Mouse (Mus musculus) embryo, embryonic 11.5 days (tissue): ENCODE results near the gene Sptb.

Experiments
- DNase-seq: peaks from one replicate; pipeline ENCODE4 v3.0.0-alpha.2; 2012; ENCODE audit warnings: low read depth, low spot score

Sptb gene

GRCm38 (mm10) chr12:76576061-76576460, 134.3 kb downstream of the Sptb start:
- no peak for DNase-seq

- no peak for DNase-seq
Observed at GRCm38 (mm10) chr12:76574815-76575214, 135.5 kb downstream of the Sptb start.

- no peak for DNase-seq
Observed at GRCm38 (mm10) chr12:76573381-76573780, 137.0 kb downstream of the Sptb start.

GRCm38 (mm10) chr12:76572261-76573251, 137.8 kb downstream of the Sptb start:
- no peak for DNase-seq

- no peak for DNase-seq
Observed at GRCm38 (mm10) chr12:76571266-76571665, 139.1 kb downstream of the Sptb start.

- no peak for DNase-seq
Observed at GRCm38 (mm10) chr12:76570221-76570940, 140.0 kb downstream of the Sptb start.

GRCm38 (mm10) chr12:76566284-76566683, 144.1 kb downstream of the Sptb start:
- no peak for DNase-seq

- DNase-seq, result no peak
Observed at GRCm38 (mm10) chr12:76562196-76562595, 148.2 kb downstream of the Sptb start.

GRCm38 (mm10) chr12:76558206-76558605, 152.1 kb downstream of the Sptb start:
- DNase-seq, result no peak

- DNase-seq, result no peak
Observed at GRCm38 (mm10) chr12:76556745-76557389, 153.5 kb downstream of the Sptb start.

GRCm38 (mm10) chr12:76556187-76556586, 154.2 kb downstream of the Sptb start:
- DNase-seq, result no peak

GRCm38 (mm10) chr12:76554871-76555386, 155.4 kb downstream of the Sptb start:
- DNase-seq, result no peak

- DNase-seq, result no peak
Observed at GRCm38 (mm10) chr12:76554392-76554791, 156.0 kb downstream of the Sptb start.

GRCm38 (mm10) chr12:76553917-76554316, 156.4 kb downstream of the Sptb start:
- no peak for DNase-seq

GRCm38 (mm10) chr12:76552958-76553357, 157.4 kb downstream of the Sptb start:
- DNase-seq, result no peak

GRCm38 (mm10) chr12:76552321-76552720, 158.0 kb downstream of the Sptb start:
- no peak for DNase-seq

GRCm38 (mm10) chr12:76549203-76549602, 161.1 kb downstream of the Sptb start:
- no peak for DNase-seq

GRCm38 (mm10) chr12:76548082-76548423, 162.3 kb downstream of the Sptb start:
- DNase-seq, result no peak

GRCm38 (mm10) chr12:76547409-76548081, 162.8 kb downstream of the Sptb start:
- DNase-seq, result no peak

- DNase-seq, result no peak
Observed at GRCm38 (mm10) chr12:76546383-76547276, 163.7 kb downstream of the Sptb start.
